Mouse (Mus musculus): Measurements from ENCODE around the gene Fez2.

Gene Fez2

DNA sequence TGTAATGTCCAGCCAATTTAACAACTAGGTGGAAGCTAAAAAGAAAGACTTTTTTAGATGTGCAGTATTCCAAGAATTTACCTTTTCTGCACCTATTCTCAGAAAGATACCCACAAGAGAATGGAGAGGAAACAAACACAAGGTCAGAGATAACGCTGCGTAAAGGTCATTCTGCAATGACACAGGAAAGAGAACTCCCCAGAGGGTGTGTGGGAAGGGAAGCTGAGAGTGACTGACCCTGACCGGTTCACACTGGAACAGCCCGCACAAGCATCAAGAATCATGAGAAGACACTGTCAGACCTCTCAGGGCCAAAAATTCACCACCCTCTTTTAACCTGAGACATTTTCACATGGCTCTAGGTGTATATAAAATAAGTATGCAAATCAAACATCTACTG is 10.4 kb downstream of the Fez2 start:
- no peak for DNase-seq (ENCODE audit: low read depth)

DNA sequence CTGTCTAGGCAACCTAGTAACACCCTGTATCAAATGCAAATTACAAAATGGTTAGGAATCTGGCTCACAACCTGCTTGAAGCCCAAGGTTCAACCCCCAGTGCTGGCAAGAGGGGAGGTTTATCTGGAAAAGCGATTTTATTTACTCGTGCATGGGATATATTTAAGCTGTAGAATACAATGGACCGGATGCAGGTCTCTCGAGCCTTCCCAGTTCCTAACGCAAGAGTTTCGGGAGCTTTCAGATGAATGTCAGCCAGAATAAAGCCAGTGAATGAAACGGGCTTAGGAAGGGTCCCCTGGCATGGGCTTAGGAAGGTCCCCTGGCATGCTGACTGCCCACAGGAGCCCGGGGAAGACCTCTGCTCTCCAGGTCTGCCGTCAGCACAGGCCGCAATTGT is 11.1 kb downstream of the Fez2 start:
- no peak for DNase-seq (ENCODE audit: low read depth)

DNA sequence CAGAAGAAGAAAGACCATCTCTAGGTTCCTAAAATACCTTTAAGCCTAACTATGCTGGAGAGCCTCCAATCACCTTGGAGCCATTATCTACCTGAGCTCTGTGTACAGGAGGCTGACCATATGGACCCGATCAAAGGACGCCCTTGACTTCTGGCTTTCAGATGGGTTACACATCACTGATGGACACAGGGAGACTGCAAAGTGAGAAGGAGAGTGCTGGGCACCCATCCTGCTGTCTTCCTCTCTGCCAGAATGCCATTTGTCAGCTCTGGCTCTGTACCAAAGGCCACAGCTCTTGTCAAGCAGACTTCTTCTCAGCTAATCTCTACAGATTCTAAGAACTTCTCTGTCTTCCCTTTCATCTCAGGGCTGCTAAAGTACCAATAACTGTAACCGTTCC is 12.6 kb downstream of the Fez2 start:
- DNase-seq (ENCODE audit: low read depth): no peak

DNA sequence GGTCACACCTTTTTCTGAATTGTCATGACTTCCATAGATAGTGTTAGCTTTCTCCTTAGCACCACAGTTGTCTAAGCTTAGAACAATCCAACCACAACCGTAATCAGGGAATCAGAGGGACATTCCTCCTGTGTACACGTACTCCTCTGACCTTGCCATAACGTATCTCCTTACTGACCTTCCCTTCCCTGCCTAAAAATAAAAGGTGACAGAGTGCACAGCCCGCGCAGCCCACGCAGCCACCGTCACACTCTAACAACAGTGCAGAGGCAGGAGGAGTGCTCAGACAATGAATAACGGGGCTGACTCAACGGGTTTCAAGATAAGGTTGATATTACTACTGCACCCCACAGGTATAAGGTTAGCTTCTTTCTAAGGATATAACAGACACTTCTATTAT is 14.1 kb downstream of the Fez2 start:
- DNase-seq (ENCODE audit: low read depth): no peak

DNA sequence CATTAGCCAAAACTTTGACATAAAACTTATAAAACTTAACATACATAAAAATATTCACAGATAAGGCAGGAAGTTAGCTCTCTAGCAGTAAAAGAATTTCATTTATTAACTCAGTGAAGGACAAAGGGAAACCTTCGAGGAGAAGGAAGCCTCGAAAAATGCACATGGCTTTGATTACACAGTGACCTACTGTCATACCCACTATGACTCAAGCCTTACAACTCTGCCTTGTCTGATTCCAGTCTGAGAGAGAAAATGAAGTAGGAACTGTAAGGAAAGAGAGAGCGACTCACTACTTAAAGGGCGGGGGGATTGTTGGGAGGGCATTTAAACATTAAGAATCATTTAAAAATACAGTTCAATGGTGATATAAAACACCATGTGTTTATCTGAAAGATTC is 14.7 kb downstream of the Fez2 start:
- DNase-seq (ENCODE audit: low read depth): no peak

DNA sequence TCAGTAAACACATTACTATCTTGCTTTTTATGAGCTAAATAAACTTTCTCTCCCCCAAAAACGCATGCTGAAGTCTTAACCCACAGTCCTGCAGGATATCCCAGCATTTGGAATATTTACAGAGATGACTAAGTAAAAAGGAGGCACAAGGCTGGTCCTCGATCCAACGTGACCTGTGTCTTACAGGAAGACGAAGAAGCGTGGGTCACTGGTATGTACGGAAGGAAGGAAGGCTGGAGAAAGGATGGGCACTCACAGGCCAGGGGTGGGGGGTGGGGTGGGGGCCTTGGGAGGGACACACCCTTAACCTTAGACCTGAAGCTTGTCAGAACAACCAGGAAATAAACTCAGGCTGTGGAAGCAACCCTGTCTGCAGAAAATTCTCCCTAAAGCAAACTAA is 15.8 kb downstream of the Fez2 start:
- DNase-seq (ENCODE audit: low read depth): no peak

DNA sequence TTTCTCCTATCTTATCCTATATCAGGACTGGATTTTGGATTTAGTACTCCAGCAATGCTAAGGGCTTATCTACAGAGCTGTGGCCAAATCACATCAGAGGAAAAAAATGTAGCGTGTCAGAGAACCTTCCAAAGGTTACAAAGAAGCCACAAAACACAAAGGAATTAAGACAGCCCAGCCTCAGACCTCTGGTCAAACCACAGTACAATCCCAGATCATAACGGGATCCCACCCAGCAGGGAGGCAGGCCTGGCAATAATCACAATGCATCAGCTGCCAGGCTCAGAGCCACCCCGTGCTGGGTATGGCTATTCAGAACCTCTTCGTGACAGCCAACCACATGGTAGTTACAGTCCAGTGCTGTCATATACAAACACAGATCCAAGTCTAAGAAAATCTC is 16.2 kb downstream of the Fez2 start:
- DNase-seq (ENCODE audit: low read depth): no peak

DNA sequence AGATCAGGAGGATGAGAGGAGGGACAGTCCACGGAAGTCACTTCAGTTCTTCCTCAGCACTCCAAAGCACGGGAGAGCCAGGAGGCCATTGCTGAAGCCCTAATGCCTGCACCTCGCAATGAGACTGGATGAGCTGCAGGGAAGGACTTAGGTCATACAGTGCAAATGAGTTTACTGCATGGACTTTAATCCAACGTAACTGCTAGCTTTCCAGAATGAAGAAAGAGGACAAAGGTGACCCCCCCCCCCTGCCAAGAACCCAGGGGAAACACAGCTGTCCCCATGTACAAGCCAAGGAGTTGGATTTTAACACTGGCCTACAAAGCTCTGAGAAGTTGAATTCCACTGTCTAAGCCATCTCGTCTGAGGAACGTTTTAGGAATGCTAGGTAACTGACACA is 16.6 kb downstream of the Fez2 start:
- DNase-seq (ENCODE audit: low read depth): no peak

DNA sequence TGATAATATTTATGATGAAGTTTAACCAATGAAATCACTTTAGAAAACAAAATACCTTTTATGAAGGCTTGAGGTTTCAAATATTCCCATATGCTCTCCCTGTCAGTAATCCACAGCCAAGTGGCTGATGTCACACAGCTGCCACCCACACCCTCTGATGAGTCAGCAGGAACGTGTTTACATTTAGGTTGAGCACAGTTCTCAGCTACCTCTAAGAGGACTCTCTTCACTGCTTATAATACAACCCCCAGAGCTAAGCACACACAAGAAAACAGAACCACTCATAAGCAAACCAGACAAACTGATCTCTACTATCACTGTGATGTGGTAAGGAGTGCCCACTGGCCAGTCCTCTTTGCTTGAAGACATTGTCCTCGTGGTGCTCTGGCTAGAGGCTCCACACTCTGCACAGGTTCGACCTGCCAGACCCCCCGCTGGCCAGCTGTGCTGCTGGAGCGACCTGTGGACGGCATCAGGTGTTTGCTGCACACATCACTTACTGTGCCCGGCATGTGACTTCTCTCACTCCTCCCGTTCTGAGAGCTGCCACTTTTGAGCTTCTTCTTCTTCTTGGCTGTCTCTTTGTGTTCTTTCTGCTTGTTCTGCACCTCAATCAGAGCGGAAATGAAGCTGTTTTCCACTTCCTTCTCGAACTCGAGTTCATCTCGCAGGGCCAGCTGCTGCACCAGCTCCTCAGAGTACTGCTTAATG is 17.7 kb downstream of the Fez2 start:
- DNase-seq (ENCODE audit: low read depth): no peak

DNA sequence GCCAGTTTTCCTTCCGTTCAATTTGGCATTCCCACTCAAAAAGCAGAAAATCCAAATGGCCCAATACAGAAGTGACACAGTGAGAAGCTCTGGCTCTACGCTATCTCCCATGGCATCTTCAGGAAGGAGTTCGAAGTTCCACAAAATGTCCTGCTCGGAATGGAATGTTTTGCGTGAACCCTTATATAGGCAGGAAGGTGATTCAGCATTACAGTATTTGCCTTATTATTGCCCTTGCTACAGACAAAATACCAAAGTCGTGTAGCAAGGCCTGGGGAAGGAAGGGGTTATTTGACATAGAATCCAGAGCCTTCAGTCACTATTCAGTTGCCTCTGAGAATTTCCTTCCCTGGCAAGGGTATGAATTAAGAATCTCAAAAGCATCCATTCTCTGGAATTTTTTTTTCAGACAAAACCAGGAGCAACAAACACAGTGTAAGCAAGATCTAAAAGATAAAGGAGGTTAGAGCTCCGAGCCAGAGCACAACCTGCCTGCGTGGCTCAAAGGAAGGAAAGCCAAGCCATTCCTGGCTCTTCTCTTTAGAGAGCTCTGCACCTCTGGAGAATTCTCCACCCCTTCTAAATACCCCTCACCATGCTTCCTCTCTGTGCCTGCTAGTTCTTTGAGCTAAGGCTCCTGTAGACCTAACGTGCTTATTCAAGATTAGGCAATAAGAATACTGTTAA is 25.4 kb downstream of the Fez2 start:
- DNase-seq (ENCODE audit: low read depth): no peak

DNA sequence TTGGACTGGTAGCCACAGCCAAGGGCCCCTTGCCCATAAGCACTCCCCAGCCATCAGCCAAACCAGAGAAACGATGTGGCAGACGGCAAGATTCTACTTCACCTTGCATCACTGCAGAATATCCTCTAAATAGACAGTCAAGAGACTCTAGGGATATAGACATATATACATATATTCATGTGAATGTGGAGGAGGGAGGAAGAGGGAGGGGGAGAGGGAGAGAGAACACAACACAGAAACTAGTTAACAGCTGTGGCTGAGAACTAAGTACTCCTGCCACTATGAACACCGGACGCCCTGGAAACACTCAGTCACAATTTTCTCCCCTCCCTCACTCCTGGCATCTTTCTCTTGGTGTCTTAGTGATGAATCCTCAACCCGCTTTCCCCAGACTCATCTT is 28.4 kb downstream of the Fez2 start:
- no peak for DNase-seq (ENCODE audit: low read depth)

DNA sequence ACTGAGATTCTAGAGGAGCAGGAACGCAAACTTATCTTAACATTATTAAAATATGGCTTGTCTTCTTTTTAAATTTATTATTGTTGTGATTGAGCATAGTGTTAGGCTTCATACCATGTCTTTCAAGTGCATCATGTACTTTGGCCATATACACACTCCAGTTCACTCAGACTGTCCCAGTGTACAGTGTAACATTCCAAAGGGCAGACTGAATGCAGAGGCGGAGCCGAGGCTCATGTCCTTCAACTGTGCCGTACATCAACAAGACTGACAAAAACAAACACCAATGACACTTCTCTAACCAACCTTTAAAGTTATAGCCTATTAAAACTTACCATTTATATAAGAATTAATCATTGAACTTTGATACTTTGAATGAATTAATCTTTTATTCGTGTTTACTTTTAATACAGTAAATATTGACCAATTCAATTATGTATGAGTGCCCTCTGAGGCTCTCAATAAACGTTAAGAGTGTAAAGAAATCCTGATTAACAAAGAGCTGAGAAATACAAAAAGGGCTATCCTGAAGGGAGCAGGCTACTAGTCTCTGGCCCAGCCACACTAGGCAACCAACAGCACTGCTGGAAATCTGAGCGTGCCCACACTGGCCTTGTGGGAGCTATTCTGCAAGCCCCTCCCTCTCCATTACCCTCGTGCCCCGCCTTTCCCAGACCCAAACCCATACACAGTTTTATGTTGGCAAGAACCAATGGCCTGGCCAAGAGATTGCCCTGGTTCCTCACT is 29.7 kb downstream of the Fez2 start:
- DNase-seq (ENCODE audit: low read depth): no peak

DNA sequence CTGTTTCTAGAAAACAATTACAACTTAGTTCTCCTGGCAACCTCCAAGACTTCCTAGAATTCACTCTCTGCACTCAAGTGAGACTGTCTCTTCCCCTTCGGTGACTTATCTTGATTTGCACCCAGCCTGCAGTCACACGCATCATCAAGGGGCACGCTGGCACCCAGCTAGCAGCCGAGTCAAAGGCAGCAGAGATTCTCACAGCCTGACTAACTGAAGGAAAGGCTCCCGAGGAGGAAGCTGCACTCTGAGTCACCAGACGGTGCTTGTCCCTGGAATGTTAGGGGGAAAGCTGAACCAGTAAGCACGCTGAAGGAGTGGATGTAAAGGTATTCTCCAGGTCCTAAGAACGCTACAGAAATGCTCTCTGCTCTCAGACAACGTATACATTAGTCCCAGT is 30.3 kb downstream of the Fez2 start:
- no peak for DNase-seq (ENCODE audit: low read depth)

DNA sequence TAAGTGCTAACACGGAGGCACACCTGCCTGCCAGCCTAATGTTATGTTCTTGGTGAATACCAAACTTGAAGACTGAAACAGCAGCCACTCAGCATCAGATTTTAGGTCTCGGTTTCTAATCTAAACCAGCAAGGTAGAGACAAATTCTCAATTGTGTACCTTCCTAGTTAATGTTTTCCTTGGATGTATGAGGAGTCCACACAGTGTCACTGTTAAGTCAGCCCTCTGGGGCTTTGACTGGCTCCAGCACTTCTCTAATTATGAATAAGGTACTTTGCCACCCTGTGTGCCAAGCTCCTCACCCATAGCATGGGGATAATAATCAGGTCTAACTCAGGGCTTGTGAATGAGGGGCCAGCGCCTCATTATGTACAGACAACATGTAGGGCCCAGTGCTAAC is 35.6 kb downstream of the Fez2 start:
- DNase-seq (ENCODE audit: low read depth): no peak

DNA sequence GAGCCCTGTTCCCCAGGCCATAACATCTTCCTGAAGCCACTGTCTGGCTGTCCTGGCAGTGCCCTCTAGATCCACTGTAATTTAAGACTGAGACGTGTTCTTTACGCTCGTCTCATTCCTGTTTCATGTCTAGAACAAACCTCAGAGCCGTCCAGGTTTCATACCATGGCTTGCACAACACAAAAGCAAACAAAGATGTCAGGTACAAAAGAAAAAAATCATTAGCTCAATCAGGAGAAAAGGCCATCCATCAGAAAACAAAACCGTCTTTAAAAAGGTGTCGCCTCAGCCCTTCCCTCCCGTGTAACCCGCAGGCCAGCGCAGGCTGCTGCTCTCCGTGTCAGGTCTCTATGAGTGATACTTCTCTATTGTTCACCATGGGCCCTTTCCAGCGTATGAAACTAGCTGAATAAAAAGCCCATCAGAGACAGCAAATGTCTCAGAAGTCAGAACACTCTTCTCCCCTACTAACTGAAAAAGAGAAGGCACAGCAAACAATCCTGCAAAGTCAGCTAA is 38.2 kb downstream of the Fez2 start:
- no peak for DNase-seq (ENCODE audit: low read depth)

DNA sequence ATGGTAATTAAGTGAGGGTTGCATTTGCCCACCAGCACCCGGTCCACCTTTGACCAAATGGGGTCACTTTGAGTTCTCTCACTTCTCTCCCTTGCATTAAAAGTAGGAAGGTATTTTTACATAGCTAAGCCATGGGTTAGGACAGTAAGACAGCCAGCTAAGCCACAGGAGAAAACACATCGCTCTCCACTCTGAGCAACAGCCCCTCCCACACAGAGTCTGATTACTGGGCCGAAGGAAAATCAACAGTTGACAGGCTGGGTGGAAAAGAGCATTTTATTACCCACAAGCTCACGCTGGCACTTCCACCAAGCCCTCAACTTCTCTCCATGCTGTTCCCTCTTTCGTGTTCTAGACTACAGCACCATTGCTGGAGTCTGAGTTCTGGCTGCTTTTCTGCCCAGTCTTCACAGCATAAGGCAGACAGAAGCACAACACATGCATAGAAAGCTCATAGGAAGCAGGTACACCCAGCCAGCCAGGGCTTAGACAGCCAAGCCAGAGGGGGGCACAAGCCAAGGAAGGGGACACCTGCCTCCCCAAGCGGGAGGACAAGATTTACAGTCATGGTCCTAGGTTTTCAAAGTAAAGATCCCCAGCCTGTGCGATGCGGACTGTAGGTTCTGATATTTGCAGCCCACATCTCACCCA is 38.7 kb downstream of the Fez2 start:
- DNase-seq (ENCODE audit: low read depth): no peak

DNA sequence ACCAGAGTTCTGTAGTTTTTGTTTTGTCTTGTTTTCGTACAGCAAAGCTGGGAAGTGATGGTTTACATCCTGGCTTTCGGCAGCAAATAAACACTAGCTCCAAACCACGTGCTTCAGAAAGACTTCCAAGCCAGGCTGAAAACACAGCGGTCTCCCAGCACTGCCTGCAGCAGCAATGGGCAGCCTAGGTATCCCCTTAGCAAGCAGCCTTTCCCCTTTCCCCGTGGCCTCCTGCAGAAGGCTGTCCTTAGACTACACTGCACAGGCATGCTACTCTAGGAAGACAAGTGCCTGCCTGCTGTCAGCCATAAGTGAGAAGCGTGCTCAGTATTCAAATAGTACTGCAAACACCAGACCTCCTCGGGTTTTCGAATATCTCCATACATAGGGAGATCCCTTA is 41.4 kb downstream of the Fez2 start:
- no peak for DNase-seq (ENCODE audit: low read depth)

DNA sequence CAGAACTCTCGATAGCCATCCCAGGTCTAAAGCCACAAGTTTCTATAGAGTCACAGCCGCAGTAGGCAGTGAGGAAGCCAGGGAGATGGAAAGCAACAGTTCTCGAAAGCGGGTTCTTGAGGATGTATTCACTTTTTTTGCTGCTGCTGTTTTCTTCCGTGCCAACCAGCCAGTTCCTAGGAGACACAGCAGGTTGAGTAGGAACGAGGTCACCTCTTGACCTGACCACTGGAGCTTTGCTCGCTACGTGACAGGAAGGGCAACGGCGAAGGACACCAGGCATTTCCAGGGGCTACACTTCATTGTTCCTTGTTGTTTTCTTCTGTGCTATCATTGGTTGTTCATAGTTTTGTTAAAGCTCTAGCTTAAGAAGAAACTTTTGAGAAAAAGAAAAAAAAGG is 43.2 kb downstream of the Fez2 start:
- no peak for DNase-seq (ENCODE audit: low read depth)

DNA sequence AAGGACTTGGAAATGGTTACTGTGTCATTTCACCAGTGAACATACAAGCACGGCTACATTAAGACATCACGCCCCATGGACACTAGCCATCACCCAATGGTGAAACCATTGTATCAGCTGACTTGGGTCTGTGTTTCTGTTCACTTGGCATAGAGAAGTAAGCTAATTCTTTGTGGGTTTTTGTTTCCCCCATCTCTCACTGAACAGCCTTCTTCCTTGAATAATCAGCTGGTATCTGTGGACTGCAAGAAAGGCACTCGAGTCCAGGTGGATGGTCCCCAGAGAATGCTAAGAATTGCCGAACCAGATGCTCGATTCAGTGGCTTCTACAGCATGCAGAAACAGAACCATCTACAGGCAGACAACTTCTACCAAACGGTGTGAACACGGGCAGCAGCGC is 44.1 kb downstream of the Fez2 start:
- DNase-seq (ENCODE audit: low read depth): no peak

DNA sequence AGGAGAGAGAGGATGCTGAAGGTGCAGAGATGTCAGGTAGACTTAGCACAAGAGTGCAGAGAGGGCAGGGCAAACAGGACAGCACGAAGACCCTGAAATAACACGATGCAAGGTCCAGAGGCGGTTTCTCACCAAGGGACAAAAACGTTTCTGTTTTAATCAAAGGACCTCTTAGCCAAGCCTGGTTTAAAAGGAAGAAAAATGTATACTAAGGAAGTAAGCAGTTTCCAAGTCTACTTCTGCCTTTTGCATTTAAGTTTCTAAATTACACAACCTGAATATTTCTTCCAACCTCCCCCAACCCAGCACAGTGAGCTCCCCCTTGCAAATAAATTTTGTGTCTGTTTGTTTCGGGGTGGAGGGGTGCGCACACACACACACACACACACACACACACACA is 44.8 kb downstream of the Fez2 start:
- DNase-seq (ENCODE audit: low read depth): no peak

DNA sequence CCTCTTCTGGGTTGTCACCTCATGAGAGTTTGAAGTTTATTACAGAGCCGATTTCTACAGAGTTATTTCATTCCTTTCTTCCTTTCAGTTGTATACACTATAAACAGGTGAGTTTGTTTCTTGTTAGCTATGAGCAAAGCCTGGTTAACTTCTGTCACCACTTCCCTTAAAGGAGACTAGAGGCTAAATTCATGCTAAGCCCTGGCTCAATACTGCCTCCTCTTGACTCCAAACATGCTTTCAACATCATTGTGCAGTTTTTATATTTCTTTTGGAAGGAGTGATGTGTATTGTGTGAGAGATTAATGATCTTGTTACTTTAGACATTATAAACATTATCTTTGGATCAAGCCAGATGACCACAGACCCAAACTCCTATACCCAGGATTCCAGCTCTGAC is 47.5 kb downstream of the Fez2 start:
- no peak for DNase-seq (ENCODE audit: low read depth)

DNA sequence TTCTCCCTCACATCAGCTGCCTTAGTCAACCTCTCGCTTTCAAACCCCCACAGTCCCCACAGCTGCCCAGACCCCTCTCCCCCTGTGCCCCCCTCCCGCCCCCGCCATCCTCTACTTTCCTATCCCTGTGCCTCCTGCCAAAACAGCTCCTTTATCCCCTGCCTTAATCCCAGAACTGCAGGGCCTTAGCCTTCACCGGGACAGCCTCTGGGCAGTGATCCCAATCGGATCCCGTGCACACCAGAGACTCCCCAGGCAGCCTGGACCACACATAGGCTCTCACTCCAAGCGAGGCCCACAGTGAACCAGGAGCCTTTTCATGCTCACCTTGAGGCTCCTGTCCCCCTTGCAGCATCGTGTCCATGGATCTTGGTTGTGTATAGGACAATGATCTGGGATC is 49.5 kb downstream of the Fez2 start:
- DNase-seq (ENCODE audit: low read depth): no peak

DNA sequence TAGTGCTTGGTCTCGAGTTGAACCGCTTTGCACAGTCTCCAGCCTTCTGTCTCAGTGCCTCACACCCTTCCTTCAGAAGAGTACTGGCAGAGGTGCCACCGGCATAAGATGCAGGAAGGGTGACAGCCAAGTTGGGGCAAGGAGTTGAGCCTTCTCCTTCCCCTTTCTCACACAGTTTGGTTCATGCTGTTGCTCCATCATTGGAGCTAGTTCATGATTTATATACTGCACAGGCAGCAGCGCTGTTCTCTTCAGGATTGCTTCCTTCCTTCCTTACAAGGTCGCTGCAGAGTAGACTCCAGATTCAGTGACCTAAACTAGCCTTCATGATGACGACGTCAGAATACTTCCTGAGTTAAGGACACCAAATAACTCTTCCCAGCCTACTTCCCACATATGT is 51.9 kb downstream of the Fez2 start:
- no peak for DNase-seq (ENCODE audit: low read depth)

Data from c-Kit-positive CD71-negative TER-119-negative erythroid progenitor cells, embryonic 14.5 days (primary cell).